Mouse (Mus musculus): ENCODE measurements around the gene Coq3. TPM values are rescaled to one million over a fixed set of nuclear protein-coding genes. Genes with fewer than 3 reads are reported as not detected.

Gene Coq3
- polyA plus RNA-seq, 1 experiment from 2014 or later: 7.6 TPM

- H3K4me3 ChIP-seq (replicated peaks): peak overlapping the region; percentile 54
- no peak overlapping the region for H3K27ac ChIP-seq (replicated peaks)
- H3K9me3 ChIP-seq (replicated peaks): no peaks in the 10 kb centered on the region
- peaks cover 49% of the 10 kb centered on the region for H3K27me3 ChIP-seq
- H3K4me2 ChIP-seq: peak overlapping the region; percentile 73
- no peak overlapping the region for H3K9ac ChIP-seq
- 17% methylated on average over 23 of the region's 23 CpGs for WGBS (ENCODE audit: insufficient replicate concordance)
- no peaks in the 10 kb centered on the region; the same call in 1 of the 2 replicates for H3K4me1 ChIP-seq (replicated peaks)
- H3K36me3 ChIP-seq (replicated peaks): no peaks in the 10 kb centered on the region
- no peak for ATAC-seq (ENCODE audit: insufficient read depth)
These were observed 52.5 kb downstream of the Coq3 start for GRCm38 (mm10) chr4:21931772-21932630.

GRCm38 (mm10) chr4:21935378-21935777, 55.9 kb downstream of the Coq3 start:
- Histone ChIP-seq H3K9ac (no peak overlapping the region), H3K36me3 (replicated peaks) (no peaks in the 10 kb centered on the region), H3K4me2 (no peak overlapping the region), H3K4me3 (replicated peaks) (no peak overlapping the region), H3K27ac (replicated peaks) (no peak overlapping the region), H3K4me1 (replicated peaks) (no peaks in the 10 kb centered on the region; the same call in 1 of the 2 replicates), H3K27me3 (peaks cover 34% of the 10 kb centered on the region), H3K9me3 (replicated peaks) (no peaks in the 10 kb centered on the region)
- ATAC-seq (ENCODE audit: insufficient read depth): no peak
- WGBS (ENCODE audit: insufficient replicate concordance): 61% methylated on average over 2 of the region's 2 CpGs

GRCm38 (mm10) chr4:21936424-21936823, 57.0 kb downstream of the Coq3 start:
- Histone ChIP-seq H3K9me3 (replicated peaks) (no peaks in the 10 kb centered on the region), H3K9ac (no peak overlapping the region), H3K36me3 (replicated peaks) (no peaks in the 10 kb centered on the region), H3K27me3 (peaks cover 24% of the 10 kb centered on the region), H3K4me2 (no peak overlapping the region), H3K4me1 (replicated peaks) (no peaks in the 10 kb centered on the region), H3K4me3 (replicated peaks) (no peak overlapping the region), H3K27ac (replicated peaks) (no peak overlapping the region)
- no peak for ATAC-seq (ENCODE audit: insufficient read depth)
- WGBS (ENCODE audit: insufficient replicate concordance): 64% methylated on average over 9 of the region's 9 CpGs

DNA sequence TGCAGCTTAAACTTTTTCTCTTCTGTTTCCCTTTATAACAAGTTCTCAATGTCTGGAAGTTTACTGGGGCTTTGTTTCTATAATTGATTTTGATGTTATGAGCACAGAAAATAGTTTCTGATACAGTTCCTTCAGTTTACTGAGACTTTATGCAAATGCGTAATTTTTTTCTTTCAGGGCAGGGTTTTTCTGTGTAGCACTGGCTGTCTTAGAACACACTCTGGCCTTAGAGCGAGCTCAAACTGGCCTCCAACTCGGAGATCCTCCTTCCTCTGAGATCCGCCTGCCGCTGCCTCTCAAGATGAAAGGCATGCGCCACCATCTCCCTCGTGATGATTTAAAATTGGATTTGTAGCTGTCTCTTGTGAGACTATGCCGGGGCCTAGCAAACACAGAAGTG, 58.4 kb downstream of the Coq3 start:
- Histone ChIP-seq H3K4me2 (no peak overlapping the region), H3K36me3 (replicated peaks) (no peaks in the 10 kb centered on the region), H3K9me3 (replicated peaks) (no peaks in the 10 kb centered on the region), H3K4me3 (replicated peaks) (no peak overlapping the region), H3K9ac (no peak overlapping the region), H3K27ac (replicated peaks) (no peak overlapping the region), H3K27me3 (peaks cover 9% of the 10 kb centered on the region; the same call in 1 of the 2 replicates), H3K4me1 (replicated peaks) (no peaks in the 10 kb centered on the region)
- WGBS (ENCODE audit: insufficient replicate concordance): 74% methylated on average over 8 of the region's 8 CpGs
- ATAC-seq (ENCODE audit: insufficient read depth): no peak

DNA sequence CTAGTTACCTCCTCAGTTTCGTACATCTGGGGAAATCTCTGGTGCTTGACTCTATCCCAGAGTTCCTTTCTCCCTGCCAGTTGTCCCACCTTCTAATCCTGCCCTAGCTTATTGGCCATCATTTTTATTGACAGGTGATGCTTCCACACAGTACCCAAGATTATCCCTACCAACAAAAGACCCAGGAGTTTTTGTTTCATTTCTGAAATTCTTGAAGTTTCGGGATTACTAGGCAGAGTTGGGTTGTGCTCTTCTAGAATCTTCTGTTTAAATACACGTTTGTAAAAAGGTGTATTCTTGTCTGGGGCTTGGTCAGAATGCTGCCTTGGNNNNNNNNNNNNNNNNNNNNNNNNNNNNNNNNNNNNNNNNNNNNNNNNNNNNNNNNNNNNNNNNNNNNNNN, 65.2 kb downstream of the Coq3 start:
- ATAC-seq (ENCODE audit: insufficient read depth): no peak
- no peak overlapping the region for H3K4me2 ChIP-seq
- no peak overlapping the region for H3K9ac ChIP-seq
- H3K27me3 ChIP-seq: no peaks in the 10 kb centered on the region
- H3K27ac ChIP-seq (replicated peaks): no peak overlapping the region
- H3K4me1 ChIP-seq (replicated peaks): no peaks in the 10 kb centered on the region
- 49% methylated on average over 3 of the region's 3 CpGs for WGBS (ENCODE audit: insufficient replicate concordance)
- H3K36me3 ChIP-seq (replicated peaks): no peaks in the 10 kb centered on the region
- no peak overlapping the region for H3K4me3 ChIP-seq (replicated peaks)
- no peaks in the 10 kb centered on the region for H3K9me3 ChIP-seq (replicated peaks)

- Histone ChIP-seq H3K27me3 (no peaks in the 10 kb centered on the region), H3K9me3 (replicated peaks) (no peaks in the 10 kb centered on the region), H3K9ac (no peak overlapping the region), H3K4me2 (no peak overlapping the region), H3K36me3 (replicated peaks) (no peaks in the 10 kb centered on the region), H3K4me1 (replicated peaks) (no peaks in the 10 kb centered on the region), H3K27ac (replicated peaks) (no peak overlapping the region), H3K4me3 (replicated peaks) (no peak overlapping the region)
- WGBS (ENCODE audit: insufficient replicate concordance): 26% methylated on average over 6 of the region's 6 CpGs
- ATAC-seq (ENCODE audit: insufficient read depth): no peak
These were observed 72.0 kb downstream of the Coq3 start for GRCm38 (mm10) chr4:21951444-21951843.

- WGBS (ENCODE audit: insufficient replicate concordance): 10% methylated on average over 2 of the region's 2 CpGs
- Histone ChIP-seq H3K27ac (replicated peaks) (no peak overlapping the region), H3K9me3 (replicated peaks) (no peaks in the 10 kb centered on the region), H3K4me3 (replicated peaks) (no peak overlapping the region), H3K4me2 (no peak overlapping the region), H3K27me3 (no peaks in the 10 kb centered on the region), H3K9ac (no peak overlapping the region), H3K36me3 (replicated peaks) (no peaks in the 10 kb centered on the region), H3K4me1 (replicated peaks) (no peaks in the 10 kb centered on the region)
- ATAC-seq (ENCODE audit: insufficient read depth): no peak
These were observed 72.8 kb downstream of the Coq3 start for GRCm38 (mm10) chr4:21952255-21952654.

- H3K4me1 ChIP-seq (replicated peaks): no peaks in the 10 kb centered on the region
- no peaks in the 10 kb centered on the region for H3K36me3 ChIP-seq (replicated peaks)
- no peak overlapping the region for H3K9ac ChIP-seq
- no peak overlapping the region for H3K27ac ChIP-seq (replicated peaks)
- no peak for ATAC-seq (ENCODE audit: insufficient read depth)
- no peaks in the 10 kb centered on the region for H3K27me3 ChIP-seq
- H3K4me2 ChIP-seq: no peak overlapping the region
- no peak overlapping the region for H3K4me3 ChIP-seq (replicated peaks)
- H3K9me3 ChIP-seq (replicated peaks): no peaks in the 10 kb centered on the region
- WGBS (ENCODE audit: insufficient replicate concordance): 46% methylated on average over 7 of the region's 7 CpGs
These were observed 78.3 kb downstream of the Coq3 start for GRCm38 (mm10) chr4:21957570-21958321.

Other genes starting within 250 kb of the Coq3 start
- gene Prdm13, start 193.7 kb upstream of the Coq3 start, polyA plus RNA-seq (2015; fragmentation: Nextera tagmentation; extraction: Ambion mirVana): not detected in 2 replicates
- gene Ccnc, start 152.0 kb upstream of the Coq3 start, polyA plus RNA-seq (2015; fragmentation: Nextera tagmentation; extraction: Ambion mirVana): 17.5 and 20.3 TPM in 2 replicates
- 12.1 TPM in 2 replicates for gene Usp45, start 112.5 kb upstream of the Coq3 start, polyA plus RNA-seq (2015; fragmentation: Nextera tagmentation; extraction: Ambion mirVana)
- gene Tstd3, start 112.5 kb upstream of the Coq3 start, polyA plus RNA-seq (2015; fragmentation: Nextera tagmentation; extraction: Ambion mirVana): 13.2 and 13.5 TPM in 2 replicates
- 33.3 and 33.7 TPM in 2 replicates for gene Pnisr, start 32.1 kb upstream of the Coq3 start, polyA plus RNA-seq (2015; fragmentation: Nextera tagmentation; extraction: Ambion mirVana)
- 0.03 and 0.07 TPM in 2 replicates for gene Faxc, start 51.7 kb downstream of the Coq3 start, polyA plus RNA-seq (2015; fragmentation: Nextera tagmentation; extraction: Ambion mirVana)

Data from liver, embryonic 15.5 days (tissue).